Mouse (Mus musculus): ENCODE data around the gene Ctsh.

GRCm38 (mm10) chr9:90056716-90057115 is 2.8 kb downstream of the Ctsh start:
- TF ChIP-seq GATA1 (IDR thresholded peaks at IDR 0.05; ENCODE audit: borderline replicate concordance, low read length): no peak
- TF ChIP-seq FLI1 (IDR thresholded peaks at IDR 0.05; ENCODE audit: low read length): no peak
